Mouse (Mus musculus): ENCODE measurements around the gene Ccdc8.

The Ccdc8 gene

DNA sequence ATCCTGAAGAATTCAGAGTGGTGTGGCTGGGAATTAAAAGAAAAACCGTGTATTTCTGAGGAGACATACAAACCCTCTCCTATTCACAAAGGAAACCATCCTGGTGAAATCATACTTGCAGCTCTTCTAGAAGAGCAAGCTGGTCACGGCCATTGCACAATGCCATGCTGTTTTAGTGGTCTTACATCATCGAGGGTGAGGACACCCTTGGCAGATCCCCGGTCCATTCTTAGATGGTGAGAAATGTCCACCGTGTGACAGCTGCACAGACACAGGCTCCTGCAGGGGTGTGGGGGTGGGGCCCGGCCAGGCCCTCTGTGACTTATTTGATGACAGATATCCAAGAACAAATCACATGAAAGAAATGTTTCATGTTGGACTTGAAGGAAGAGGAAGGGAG lies 18.5 kb upstream of the Ccdc8 start:
- DNase-seq (ENCODE audit: low spot score in 2 of 2), result no peak

DNA sequence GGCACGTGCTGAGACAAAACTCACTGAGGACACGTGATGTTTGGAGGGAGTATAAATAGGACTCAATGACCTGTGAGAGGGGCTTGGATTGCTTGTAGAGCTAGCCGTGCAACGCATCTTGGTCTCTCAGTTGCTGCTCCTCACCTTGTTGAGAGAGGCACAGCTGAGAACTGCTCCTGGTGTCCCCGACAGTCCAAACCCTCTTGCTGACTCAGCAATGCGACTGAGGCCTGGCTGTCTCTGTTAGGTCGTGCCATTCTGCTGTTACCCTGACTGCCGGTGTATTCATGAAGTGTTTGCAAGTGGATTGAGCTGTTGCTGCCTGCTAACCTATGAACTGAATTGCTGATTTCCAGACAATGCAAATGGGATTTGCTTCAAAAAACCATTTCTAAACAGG lies 16.2 kb upstream of the Ccdc8 start:
- DNase-seq (ENCODE audit: low spot score in 2 of 2), result no peak

DNA sequence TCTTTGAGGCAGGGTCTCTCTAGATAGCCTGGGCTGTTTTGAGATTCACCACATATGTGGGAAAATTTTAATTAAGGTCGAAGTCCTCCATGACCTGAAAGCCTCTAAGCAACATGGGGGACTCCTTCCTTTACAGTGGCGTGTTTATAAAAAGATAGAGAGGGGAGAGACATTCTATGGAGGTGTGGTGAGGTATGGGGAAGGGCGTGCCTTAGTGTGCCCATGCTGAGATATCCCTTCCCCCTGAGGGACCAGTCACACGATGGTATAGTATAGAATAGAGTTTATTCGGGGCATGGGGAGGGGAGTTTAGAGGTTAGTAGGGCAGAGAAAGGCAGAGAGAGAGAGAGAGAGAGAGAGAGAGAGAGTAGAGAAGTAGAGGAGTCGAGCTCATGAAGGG lies 14.3 kb upstream of the Ccdc8 start:
- no peak for DNase-seq (ENCODE audit: low spot score in 2 of 2)

DNA sequence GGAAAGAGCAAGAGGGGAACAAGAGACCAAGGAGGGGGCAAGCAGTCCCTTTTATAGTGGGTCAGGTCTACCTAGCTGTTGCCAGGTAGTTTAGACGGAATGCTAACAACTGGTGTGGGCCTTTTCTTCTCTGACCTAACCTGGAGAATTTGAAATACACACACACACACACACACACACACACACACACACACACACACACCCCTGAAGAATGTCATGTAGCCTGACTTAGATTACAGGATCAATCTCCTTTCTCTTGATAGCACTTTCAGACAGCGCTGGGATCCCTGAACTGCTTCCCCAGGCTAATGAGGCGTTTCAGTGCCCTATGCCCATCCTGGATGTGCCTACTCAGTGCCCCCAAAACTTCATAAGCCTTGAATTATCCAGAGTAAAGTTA lies 13.9 kb upstream of the Ccdc8 start:
- DNase-seq (ENCODE audit: low spot score in 2 of 2), result no peak

DNA sequence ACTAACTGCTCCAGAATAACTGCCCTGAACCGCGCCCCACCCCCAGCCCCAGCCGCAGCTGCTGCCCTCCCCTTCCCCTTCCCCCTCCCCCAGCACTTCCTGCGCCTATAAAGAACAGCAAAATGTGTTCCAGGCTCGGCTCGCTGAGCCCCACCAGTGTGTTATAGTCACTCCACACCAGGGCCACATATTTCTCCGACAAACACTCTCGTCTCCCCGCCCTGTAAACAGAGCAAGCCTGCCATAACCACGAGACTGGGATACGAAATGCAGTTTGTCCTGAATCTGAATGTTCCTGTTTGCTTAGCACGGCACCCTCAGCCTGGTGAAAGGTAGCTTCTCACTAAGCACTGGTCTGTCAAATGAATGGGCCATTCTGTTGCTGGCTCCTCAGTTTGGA lies 12.2 kb upstream of the Ccdc8 start:
- DNase-seq (ENCODE audit: low spot score in 2 of 2), result peak in 1 of 2 experiments; percentile 45

DNA sequence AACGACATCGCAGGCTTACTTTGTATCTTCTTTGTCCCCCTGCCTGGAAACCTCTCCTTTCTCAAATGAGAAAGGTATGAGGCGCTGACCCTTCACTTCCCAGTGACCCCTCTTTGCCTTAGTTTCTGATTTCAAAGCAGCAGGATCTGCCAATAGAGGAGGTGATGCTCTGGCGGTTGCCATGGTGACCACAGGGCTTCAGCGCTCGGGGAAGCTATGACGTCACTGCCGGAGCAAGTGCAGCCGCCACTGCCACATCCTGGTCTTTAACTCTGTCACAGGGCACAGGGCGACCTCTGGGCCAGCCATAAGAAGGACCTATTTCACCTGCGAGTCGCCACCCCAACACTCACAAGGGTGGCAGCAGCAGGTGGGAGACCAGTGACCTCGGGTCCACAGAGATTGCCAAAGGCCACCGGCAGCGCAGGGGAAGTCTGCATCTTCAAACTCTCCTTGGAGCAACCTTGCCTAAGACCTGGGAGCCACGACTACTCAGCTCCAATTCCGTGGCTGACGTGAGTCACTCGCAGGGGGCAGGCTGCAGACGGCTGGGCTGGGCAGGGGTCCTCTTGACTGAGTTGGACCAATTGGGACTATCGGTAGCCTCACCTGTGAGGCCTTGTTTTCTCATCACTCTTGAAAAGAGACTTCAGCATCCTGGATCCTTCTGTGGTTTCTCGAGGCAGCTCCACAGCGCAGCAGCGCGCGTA lies 9.5 kb upstream of the Ccdc8 start, which contains the start of gene Gm42372:
Gene Gm42372 (plus strand): TSS at position 228 of the 710 bp plus-strand sequence.
- no peak for DNase-seq (ENCODE audit: low spot score in 2 of 2)

DNA sequence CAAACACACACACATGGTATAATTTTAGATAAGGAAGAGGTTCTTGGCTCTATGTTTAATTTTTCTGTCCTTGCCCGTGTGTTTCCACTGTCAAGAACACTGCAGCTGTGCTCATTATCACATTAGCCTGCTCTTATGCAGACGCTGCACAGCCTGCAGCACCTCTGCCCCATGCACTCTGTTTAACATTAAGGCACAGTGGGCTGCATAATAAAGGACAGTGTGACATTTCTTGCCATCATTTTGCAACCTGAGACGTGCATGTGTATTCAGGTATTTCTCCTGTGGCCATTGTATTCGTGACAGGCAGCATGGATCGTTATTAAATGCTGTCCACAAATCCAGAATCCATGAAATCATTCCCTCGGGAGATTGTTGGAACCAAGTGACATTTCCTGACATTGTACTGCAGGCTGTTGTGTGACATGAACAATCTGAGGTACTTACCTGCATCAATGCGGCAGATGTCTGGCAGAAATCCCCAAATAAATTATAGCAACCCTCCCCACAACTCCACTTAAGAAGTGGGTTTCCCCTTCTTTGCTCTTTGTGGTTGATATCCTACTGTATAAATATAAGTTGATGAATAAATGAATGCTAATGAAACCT lies 4.9 kb upstream of the Ccdc8 start:
- no peak for DNase-seq (ENCODE audit: low spot score in 2 of 2)

DNA sequence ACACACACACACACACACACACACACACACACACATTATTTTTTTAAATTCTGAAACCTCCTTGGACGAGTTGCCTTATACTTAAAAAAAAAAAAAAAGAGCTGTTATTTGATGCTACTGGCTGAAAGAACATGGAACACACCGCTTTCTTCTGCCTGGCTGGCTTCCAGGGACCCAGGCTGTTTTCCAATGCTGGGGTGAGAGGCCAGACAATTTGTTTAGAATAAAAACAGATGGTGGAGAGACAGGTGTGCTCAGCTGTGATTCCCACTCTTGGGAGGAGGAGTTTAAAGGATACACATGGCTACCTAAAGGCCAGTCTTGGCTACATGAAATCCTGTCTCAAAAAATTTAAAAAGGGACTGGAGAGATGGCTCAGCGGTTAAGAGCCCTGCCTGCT lies 4.1 kb upstream of the Ccdc8 start:
- DNase-seq (ENCODE audit: low spot score in 2 of 2), result peak in 1 of 2 experiments; percentile 84

DNA sequence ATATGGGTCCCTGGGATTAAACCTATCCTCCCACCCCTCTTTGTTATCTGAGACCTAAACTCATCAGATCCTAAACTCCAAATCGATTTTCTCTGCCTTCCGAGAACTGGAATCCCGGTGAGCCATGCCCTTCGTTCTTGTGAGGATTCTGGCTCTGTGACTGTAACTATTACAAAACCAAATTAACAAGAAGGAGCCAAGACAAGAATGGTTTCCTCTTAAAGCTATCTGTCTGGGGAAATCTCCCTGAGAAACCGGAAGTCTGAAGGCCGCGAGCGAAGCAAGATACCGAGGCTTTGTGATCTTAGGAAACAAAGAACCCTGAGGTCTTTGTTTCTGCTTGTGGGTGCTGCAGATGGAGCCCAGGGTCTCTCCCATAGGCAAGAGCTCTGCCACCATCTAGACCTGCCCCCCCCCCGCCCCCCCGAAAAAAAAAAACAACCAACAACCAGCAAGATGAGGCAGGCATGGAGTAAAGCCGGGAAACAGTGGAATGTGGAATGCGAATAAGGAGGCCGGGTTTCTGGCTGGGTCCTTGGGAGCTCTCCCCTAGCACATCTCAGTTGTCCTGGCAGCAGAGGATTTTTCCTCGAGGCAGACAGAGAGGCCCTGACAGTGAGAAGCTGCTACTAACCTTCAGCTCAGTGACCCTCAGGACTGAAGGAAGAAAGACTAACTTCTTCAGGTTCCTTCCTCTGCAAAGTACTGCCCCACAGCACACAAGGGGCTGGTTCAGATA lies 2.3 kb upstream of the Ccdc8 start:
- DNase-seq (ENCODE audit: low spot score in 2 of 2), result peak in 1 of 2 experiments; percentile 24

DNA sequence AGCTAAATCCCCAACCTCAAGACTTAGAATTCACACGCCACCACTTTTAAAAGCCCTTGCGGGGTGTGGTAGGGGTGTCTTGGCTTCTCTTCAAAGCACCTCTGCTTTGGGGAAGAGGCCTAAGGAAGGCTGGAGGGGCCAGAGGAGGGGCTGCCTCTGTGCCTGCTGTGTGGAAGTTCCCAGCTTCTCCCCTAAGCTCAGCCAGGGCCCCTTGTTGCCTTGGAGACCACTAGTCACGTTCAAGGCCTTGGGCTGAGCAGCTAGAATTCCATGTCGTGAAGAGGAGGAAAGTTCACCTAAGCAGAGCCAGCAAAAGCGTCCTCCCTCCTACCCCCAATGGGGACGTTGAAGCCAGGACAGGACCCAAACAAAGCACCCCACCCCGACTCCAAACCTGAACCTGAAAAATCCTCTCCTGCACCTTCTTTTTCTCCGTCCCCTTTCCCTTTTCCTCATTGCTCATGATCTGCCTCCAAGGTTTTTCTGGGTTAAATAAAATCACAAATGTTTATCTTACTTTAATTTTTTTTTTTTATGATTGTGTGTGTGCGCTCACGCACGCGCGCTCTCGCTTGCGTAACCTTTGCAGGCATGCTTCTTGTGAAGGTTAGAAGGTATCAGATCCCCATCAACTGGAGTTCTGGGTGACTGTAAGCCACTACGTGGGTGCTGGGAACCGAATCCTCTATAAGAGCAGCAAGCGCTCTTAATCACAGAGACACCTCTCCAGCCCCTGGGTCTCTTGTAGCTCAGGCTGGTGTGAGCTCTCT lies 642 bp upstream of the Ccdc8 start:
- peak in 1 of 2 experiments; percentile 59 for DNase-seq (ENCODE audit: low spot score in 2 of 2)

DNA sequence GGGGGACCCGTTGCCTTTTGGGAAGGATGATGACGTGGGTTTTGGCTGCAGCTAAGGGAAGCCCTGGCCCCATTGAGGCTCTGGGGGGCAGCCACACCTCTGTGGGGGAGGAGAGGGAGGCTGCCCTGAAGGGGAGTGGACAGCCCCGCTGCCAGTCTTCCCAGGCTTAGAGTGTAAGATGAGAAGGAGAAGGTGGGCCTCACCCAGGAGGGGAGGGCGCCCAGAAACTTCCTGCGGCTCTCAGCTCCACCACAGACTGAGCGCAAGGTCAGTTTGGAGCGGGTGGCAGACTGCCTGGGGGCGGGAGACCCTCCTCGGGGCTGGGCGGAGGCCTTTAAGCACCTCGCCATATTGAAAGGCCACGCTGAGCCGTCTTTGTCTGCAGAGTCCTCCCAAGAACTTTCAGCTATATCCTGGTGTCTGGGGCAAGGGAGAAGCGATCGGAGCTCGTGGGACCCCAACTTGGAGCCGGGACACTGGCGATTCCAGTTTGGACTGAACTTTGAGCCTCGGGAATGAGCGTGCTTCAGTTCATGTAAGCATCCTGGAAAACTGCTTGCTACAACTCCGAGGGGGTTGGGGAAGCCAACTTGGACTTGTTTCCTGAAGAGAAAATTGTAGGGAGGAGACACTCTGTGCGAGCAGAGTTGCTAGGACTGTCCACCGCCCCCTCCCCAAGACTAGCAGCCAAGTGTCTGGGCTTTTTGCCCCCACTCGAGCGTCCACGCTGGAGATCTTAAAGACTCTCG lies 1.3 kb downstream of the Ccdc8 start:
- DNase-seq (ENCODE audit: low spot score in 2 of 2), result peak; percentile 90 to 93

DNA sequence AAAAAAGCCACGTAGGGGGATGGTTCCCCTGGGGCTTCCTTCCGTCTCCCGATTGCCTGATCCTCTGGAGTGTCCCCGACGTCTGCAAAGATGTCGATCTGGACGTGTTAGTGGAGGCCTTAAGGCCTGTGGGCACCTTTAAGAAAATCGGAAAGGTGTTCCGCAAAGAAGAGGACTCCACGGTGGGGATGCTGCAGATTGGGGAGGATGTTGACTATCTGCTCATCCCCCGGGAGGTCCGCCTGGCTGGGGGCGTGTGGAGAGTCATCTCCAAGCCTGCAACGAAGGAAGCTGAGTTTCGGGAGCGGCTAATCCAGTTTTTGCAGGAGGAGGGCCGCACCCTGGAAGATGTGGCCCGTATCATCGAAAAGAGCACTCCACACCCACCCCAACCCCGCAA lies 1.9 kb downstream of the Ccdc8 start:
- DNase-seq (ENCODE audit: low spot score in 2 of 2), result peak in 1 of 2 experiments; percentile 21

DNA sequence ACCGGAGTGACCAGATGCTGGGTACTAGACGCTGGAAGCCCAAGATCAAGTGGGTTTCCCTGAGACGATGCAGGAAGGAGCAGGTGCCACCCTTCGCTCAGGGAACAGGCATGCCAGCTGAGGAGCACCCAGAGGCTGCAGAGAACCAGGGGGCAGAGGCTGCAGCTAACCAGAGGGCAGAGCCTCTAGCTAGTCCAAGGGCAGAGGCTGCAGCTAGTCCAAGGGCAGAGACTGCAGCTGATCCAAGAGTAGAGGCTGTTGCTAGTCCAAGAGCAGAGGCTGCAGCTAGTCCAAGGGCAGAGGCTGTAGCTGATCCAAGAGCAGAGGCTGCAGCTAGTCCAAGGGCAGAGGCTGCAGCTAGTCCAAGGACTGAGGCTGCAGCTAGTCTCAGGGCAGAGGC lies 2.8 kb downstream of the Ccdc8 start:
- DNase-seq (ENCODE audit: low spot score in 2 of 2), result no peak

DNA sequence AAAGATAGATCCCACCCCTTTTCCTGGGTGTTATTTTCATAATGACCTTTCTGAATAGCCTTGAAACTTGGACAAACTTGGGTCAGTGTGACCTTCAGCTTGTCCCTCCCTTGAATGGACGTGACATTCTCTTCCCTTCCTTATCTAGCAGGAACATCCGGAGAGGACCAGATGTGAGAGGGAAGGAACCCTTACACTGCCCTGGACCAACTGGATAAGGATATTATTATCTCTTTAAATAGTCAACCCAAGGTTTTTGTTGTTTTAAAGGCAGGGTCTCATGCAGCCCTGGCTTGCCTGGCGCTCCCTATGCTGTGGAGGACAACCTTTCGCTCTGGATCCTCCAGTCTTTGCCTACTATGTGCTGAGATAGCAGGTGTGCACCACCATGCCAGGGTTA lies 6.7 kb downstream of the Ccdc8 start:
- DNase-seq (ENCODE audit: low spot score in 2 of 2), result no peak

DNA sequence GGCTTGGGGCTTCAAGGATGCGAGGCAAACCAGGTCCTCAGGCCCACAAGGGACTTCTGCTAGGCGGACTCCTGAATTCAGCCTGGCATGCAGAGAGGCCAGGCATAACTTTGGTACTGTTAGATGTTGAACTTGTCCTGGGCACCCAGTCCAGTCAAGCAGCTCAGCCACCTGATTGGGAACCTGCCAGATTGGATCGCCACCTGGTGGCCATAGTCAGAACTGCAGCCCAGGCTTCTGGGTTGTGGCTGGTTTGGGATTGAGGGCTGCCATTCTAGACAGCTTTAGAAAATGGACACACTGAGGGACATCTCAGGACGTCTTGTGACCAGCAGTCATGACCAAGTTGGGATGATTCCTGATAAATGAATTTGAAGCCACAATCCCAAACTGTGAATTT lies 7.1 kb downstream of the Ccdc8 start:
- DNase-seq (ENCODE audit: low spot score in 2 of 2), result peak; percentile 81 to 93

DNA sequence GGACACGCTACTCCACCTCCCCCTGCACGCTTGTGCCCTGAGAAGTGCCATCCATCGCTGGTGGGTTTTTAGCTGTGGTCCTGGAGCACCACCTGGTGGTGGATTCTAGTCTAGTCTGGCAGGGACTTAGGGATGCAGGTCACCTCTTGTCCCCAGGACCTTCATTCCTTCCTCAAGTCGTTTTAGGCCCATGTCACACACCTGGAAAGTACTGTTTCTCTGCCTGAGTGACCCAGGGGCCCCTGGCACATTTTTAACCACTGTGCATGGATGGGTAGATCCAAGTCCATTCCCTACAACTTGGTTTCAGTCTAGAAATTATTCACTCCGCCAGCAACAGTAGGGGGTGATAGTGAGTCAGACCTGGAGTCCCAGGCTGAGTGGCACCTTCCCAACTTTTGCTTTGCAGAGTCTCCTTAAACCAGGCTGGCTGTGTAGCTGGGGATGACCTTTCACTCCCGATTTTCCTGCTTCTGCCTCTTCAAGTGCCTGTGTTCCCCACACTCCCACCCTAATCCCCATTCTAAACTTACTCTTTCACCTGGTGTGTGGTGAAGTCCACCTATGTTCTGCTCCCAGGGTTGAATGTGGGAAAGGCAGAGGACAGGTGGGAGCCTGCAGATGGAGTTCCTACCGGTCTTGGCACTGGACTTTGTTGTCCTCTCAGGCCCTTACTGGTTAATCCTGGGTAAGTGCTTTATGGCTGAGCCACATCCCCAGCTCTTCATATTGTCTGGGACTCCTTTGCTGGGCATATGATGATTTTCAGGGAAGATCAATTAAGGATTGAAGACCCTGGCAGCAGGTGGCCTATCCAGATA lies 10.1 kb downstream of the Ccdc8 start:
- peak; percentile 66 to 78 for DNase-seq (ENCODE audit: low spot score in 2 of 2)

DNA sequence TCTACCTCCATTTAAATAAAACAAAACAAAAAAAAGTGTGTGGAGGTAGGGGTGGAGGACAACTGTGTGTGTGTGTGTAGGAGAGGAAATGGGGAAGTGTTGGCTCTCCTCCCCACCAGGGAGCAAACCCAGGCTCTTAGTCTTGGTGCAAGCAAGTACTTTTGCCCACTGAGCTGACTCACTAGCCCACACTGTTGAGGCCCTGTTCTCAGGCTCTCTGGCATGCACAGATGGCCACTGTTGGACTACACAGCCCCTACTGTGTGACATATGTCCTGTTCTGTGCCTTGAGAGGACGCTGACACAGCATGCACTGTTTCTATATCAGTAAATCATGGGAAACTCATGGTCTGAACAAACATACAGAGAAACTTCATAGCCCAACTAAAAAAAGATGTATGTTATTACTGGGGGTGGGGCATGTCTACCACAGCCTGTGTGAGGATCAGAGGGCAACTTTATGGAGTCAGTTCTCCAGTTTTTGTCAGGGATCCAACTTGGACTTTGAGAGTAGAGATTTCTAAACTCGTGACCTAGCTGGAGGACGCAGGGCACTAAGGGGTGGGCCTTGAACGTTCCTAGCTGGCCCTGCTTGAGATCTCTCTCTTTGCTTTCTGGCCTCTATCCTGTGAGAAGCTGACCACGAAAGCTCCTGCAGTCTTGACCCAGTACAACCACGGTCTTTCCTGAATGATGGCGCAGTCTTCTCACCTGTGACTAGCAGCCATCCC lies 10.9 kb downstream of the Ccdc8 start:
- no peak for DNase-seq (ENCODE audit: low spot score in 2 of 2)

DNA sequence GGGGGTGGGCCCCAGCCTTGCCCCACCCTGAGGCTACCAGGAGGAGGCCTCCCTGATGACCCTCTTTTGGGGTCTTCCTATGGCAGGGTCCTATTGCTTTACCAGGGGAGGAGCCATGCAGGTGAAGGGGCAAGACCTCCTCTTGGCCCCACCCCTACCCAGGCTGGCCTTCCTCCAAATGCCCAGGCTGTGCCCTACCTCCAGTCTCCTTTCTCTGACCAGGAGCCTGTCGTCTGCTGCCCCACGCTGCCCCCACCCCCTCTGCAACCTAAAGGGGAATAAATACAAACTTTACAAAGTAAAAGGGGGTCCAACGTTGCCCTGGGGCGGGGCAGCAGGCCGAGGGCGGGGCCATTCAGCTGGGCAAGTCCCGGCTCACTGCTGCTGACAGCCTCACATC lies 12.2 kb downstream of the Ccdc8 start:
- DNase-seq (ENCODE audit: low spot score in 2 of 2), result no peak

DNA sequence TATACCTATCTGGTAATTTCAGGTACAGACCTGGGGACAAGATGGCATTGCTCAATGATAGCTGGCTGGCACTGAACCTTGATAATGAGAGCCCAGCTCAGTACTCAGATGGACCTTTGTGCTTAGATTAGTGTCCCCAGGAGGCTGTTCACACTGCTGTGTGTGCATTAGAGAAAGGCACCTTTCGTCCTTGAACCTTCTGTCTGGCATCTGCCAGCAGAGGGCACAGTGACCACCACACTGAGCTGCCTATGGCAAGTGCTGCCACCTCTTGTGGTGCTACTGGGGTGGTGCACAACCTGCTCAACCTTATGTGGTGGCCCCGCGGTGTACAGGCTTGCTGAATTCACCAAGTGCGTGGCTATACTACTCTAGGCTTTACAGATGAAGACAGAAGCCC lies 14.8 kb downstream of the Ccdc8 start:
- DNase-seq (ENCODE audit: low spot score in 2 of 2), result no peak

Measured in urinary bladder, postnatal 4 days (tissue).